Mouse (Mus musculus): ENCODE results near the gene Rrp1b. TPM values are rescaled to one million over a fixed set of nuclear protein-coding genes. Genes with fewer than 3 reads are reported as not detected.

Gene Rrp1b
- polyA plus RNA-seq, 1 experiment from 2014 or later = 51.7 TPM

DNA sequence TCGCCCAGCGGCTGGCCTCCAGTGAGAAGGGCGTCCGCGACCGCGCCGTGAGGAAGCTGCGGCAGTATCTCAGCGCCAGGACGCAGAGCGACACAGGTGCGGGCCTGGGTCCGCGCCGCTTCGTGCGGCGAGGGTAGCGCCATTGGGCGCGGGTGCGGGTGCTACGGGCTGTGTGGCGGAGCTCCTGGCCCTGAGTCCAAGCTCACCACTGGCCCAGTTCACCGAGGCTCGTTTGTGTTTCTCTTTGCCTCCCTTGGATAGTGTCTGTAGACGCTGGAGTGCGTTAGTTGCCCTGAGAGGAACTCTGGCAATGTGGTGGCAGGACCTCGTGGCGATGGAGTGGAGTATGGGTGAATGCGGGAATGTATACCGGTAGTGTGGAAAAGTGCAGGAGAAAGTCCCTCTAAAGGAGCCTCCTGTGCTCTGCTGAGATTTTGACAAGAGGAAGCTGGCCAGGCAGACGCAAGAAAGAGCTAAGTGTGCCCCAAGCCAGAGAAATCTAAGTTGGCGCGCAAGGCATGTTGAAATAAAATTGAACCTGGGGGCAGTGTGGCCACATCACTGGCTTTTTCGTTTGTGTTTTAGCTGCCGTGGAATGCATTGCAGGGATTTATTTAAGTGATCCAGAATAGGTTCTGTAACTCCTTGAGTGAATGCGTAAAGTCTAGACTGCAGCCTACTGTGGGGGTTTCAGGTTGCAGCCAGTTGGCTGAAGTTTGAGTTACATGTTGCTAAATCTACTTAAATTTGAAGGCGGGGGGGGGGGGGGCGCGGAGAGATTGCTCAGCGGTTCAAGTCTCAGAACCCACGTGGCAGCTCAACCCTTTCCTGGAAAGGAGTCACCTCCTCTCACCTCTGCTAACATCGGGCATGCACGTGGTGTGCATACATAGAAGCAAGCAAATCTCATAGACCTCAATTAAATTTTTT lies 874 bp downstream of the Rrp1b start:
- H3K9me3 ChIP-seq (replicated peaks) = no peaks in the 10 kb centered on the region
- H3K9ac ChIP-seq = peak overlapping the region; percentile 75
- peak overlapping the region; percentile 92 for H3K4me2 ChIP-seq
- peaks cover 13% of the 10 kb centered on the region for H3K36me3 ChIP-seq
- no peaks in the 10 kb centered on the region for H3K27me3 ChIP-seq (replicated peaks)
- H3K27ac ChIP-seq = peak overlapping the region; percentile 76
- under 1% methylated on average over 46 of the region's 46 CpGs for WGBS (ENCODE audit: insufficient replicate concordance)
- peak overlapping the region; percentile 87 for H3K4me3 ChIP-seq
- peaks cover 37% of the 10 kb centered on the region for H3K4me1 ChIP-seq
- ATAC-seq = peak; percentile 51

DNA sequence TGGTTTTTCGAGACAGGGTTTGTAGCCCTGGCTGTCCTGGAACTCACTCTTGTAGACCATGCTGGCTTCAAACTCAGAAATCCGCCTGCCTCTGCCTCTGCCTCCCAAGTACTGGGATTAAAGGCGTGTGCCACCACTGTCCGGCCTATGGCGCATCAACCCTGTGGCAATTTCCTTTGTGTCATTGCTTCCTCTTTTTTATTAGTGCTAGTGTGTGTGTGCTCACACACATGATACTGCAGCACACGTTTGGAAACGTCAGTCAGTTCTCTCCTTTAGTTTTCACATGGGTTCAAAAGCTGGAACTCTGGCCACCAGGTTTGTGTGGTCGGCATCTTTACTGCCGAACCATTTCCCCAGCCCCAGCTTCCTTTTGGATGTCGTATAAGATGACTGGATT lies 4.4 kb downstream of the Rrp1b start:
- Histone ChIP-seq H3K27ac (no peak overlapping the region), H3K9ac (no peak overlapping the region), H3K9me3 (replicated peaks) (no peaks in the 10 kb centered on the region), H3K4me1 (peaks cover 42% of the 10 kb centered on the region), H3K36me3 (peaks cover 20% of the 10 kb centered on the region), H3K4me2 (no peak overlapping the region), H3K27me3 (replicated peaks) (no peaks in the 10 kb centered on the region), H3K4me3 (no peak overlapping the region)
- ATAC-seq = no peak
- 55% methylated on average over 10 of the region's 10 CpGs for WGBS (ENCODE audit: insufficient replicate concordance)

DNA sequence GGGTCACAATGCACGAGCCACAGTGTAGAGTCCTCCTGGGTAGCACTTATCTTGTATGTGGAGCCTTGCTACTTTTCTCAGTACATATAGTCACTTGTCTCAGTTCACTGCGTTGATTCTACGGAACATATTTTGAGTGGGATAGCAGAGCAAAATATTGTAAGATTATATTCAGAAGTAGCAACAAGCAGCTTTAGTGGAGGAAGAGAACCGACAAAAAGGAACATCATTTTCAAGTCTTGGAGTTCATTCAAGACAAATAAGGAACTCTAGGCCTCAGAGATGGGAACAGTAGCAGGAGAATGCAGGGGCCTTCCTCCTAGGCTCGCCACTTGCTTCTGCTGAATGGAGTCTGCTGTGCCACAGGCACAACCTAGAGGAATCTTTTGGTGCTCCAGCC lies 10.6 kb downstream of the Rrp1b start:
- 74% methylated on average over 5 of the region's 5 CpGs for WGBS (ENCODE audit: insufficient replicate concordance)
- no peak overlapping the region for H3K9ac ChIP-seq

DNA sequence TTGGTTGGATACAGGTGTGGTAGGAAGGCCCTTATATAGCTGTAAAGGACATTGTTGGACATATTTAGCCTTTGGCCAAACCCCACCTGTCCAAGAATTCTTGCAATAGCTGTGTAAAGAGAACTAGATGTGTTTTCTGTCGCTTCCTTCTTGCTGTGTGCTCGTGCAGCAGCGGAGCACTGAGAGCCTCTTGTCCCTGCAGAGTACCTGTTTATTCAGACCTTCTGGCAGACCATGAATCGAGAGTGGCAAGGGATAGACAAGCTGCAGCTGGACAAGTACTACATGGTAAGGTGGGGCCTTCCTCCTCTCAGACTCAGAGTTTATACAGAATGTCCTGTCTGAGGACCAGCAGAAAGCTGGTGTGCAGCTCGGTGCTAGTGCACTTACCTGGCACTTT lies 12.5 kb downstream of the Rrp1b start:
- Histone ChIP-seq H3K9ac (no peak overlapping the region), H3K4me2 (no peak overlapping the region), H3K4me3 (no peak overlapping the region), H3K27me3 (replicated peaks) (no peaks in the 10 kb centered on the region), H3K36me3 (peaks cover 85% of the 10 kb centered on the region), H3K4me1 (peaks cover 3% of the 10 kb centered on the region; the same call in 1 of the 2 replicates), H3K27ac (no peak overlapping the region), H3K9me3 (replicated peaks) (no peaks in the 10 kb centered on the region)
- ATAC-seq = no peak
- WGBS (ENCODE audit: insufficient replicate concordance) = 86% methylated on average over 5 of the region's 5 CpGs

More for the DNA sequence above, 10.6 kb downstream of the Rrp1b start:
- Histone ChIP-seq H3K27ac (no peak overlapping the region), H3K4me3 (no peak overlapping the region), H3K27me3 (replicated peaks) (no peaks in the 10 kb centered on the region), H3K4me1 (peaks cover 10% of the 10 kb centered on the region; the same call in 1 of the 2 replicates), H3K36me3 (peaks cover 69% of the 10 kb centered on the region), H3K4me2 (no peak overlapping the region), H3K9me3 (replicated peaks) (no peaks in the 10 kb centered on the region)
- ATAC-seq = no peak

DNA sequence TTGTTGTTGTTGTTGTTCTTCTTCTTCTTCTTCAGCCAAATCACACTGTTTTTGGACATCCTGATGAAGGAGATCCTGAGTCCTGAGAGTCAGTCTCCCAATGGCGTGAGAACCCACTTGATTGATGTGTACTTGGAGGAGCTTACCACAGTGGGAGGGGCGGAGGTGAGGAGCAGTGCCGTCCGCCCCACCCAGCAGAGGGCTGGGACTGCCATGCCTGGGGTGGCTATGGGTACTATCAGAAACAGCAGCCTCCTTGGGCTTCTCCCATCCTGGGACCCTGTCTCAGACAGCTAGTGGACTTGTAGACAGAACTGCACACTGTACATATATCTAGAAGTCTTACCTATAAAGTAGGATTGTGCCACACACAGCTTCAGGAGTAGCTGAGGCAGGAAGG lies 14.0 kb downstream of the Rrp1b start:
- no peak overlapping the region for H3K9ac ChIP-seq
- peaks cover 97% of the 10 kb centered on the region for H3K36me3 ChIP-seq
- 58% methylated on average over 4 of the region's 4 CpGs for WGBS (ENCODE audit: insufficient replicate concordance)
- no peaks in the 10 kb centered on the region for H3K27me3 ChIP-seq (replicated peaks)
- ATAC-seq = peak; percentile 55; the same call in 1 of the 2 replicates
- no peak overlapping the region for H3K4me3 ChIP-seq
- H3K27ac ChIP-seq = no peak overlapping the region
- no peak overlapping the region for H3K4me2 ChIP-seq
- H3K9me3 ChIP-seq (replicated peaks) = no peaks in the 10 kb centered on the region
- peaks cover 3% of the 10 kb centered on the region; the same call in 1 of the 2 replicates for H3K4me1 ChIP-seq

DNA sequence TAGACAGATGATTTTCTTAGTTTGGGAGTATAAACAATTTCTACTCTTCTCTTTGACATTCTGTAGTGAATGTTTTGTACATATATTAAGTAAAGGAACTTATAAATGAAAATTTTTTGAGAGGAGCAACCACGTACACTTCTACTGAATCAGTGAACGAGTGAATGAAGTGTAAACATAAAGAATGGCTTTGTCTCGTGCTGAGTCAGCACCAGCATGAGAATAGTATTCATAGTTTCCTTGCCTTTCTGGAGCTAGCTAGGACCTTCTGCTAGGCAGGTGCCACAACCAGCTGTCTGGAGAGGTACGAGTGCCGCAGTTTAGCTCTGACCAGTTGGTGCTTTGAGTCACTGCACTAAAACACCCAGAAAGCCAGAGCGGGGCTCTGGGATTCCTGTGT lies 14.7 kb downstream of the Rrp1b start:
- Histone ChIP-seq H3K9ac (no peak overlapping the region), H3K4me1 (peaks cover 3% of the 10 kb centered on the region; the same call in 1 of the 2 replicates), H3K4me3 (no peak overlapping the region), H3K27ac (no peak overlapping the region), H3K27me3 (replicated peaks) (no peaks in the 10 kb centered on the region), H3K9me3 (replicated peaks) (no peaks in the 10 kb centered on the region), H3K4me2 (no peak overlapping the region), H3K36me3 (peaks cover 100% of the 10 kb centered on the region)
- 76% methylated on average over 6 of the region's 6 CpGs for WGBS (ENCODE audit: insufficient replicate concordance)
- ATAC-seq = no peak

DNA sequence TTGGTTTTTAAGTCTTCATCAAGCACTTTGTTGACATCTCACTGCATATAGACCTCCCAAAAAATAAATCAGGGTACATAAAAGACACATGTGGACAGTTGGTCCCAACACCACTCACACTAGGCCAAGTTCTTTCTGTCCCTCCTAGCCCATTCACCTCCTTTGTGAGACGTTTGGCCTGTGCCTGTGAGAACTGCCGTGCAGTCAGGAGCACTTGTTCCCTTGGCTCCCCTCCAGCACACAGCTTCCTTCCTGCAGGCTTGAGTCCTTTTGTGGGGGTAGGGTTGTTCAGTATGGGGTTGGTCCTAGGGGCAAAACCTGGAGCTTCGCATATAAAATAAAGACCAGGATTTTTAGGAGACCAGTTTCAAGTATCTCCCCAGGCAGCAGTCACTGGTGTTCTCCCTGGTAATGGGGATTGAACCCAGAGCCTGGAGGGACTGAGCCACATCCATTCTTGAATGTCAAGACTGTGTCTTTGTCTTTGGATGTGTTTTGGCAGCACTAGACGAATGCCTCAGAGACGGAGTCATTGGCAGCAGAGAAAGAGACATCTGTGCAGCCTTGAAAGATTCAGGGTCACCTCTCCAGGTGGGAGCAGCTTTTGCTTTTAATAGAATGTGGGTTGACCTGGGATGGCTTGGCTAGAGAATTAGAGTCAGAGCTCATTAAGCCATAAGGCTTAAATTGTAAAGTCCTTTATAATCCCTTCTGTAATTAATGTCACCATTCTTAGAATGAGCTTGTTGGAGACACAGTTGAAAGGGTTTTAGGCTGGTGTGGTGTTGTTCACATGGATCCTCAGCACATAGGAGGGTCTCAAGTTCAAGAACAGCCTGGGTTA lies 16.6 kb downstream of the Rrp1b start:
- Histone ChIP-seq H3K4me1 (peaks cover 3% of the 10 kb centered on the region; the same call in 1 of the 2 replicates), H3K27me3 (replicated peaks) (no peaks in the 10 kb centered on the region), H3K9ac (no peak overlapping the region), H3K27ac (no peak overlapping the region), H3K4me3 (no peak overlapping the region), H3K9me3 (replicated peaks) (no peaks in the 10 kb centered on the region), H3K4me2 (no peak overlapping the region), H3K36me3 (peaks cover 100% of the 10 kb centered on the region)
- ATAC-seq = no peak
- WGBS (ENCODE audit: insufficient replicate concordance) = 72% methylated on average over 5 of the region's 5 CpGs

DNA sequence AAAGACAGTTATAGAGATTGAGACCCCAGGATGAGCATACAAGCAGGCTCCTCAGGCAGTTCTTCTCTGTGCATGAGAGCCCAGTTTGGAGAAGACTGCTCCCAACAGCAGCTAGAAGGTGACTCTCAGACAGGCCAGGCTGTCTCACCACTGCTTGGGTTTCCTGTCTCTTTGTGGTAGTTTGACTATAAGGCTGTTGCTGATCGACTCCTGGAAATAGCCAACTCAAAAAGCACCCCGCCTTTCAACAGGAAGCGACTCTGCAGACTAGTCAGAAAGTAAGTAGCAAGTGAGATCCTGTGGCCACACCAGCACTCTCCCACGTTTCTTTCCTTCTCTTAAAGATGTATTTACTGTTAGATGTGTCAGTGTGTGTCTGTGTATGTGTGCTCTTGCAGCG lies 17.8 kb downstream of the Rrp1b start:
- no peak for ATAC-seq

DNA sequence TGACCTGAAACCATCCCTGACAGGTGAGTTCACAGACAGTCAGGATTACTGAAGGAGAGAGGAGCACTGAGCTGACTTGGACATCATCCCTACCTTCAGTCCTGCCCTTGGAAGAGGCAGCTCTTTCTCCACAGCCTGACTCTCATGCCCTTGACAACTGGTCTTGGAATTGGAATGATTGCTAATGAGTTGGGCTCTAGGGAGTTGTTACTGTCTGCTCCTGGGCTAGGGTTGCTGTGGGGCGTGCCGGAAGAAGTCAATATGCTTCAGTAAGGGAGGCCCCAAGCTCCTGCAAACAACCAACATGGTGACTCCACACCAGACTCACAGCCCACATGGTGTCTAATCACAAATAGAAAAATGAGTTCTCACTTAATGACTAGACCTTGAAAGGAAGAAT lies 21.9 kb downstream of the Rrp1b start:
- no peak overlapping the region for H3K4me3 ChIP-seq
- no peak overlapping the region for H3K9ac ChIP-seq
- no peaks in the 10 kb centered on the region for H3K9me3 ChIP-seq (replicated peaks)
- no peaks in the 10 kb centered on the region for H3K27me3 ChIP-seq (replicated peaks)
- H3K36me3 ChIP-seq = peaks cover 93% of the 10 kb centered on the region
- H3K4me2 ChIP-seq = no peak overlapping the region
- WGBS (ENCODE audit: insufficient replicate concordance) = 94% methylated on average over 2 of the region's 2 CpGs
- H3K27ac ChIP-seq = no peak overlapping the region
- H3K4me1 ChIP-seq = no peaks in the 10 kb centered on the region
- no peak for ATAC-seq

More for the DNA sequence above, 17.8 kb downstream of the Rrp1b start:
- peaks cover 100% of the 10 kb centered on the region for H3K36me3 ChIP-seq
- H3K4me2 ChIP-seq = no peak overlapping the region
- H3K9ac ChIP-seq = no peak overlapping the region
- H3K27me3 ChIP-seq (replicated peaks) = no peaks in the 10 kb centered on the region
- no peak overlapping the region for H3K4me3 ChIP-seq
- WGBS (ENCODE audit: insufficient replicate concordance) = 78% methylated on average over 5 of the region's 5 CpGs
- peaks cover 3% of the 10 kb centered on the region; the same call in 1 of the 2 replicates for H3K4me1 ChIP-seq
- H3K27ac ChIP-seq = no peak overlapping the region
- H3K9me3 ChIP-seq (replicated peaks) = no peaks in the 10 kb centered on the region

DNA sequence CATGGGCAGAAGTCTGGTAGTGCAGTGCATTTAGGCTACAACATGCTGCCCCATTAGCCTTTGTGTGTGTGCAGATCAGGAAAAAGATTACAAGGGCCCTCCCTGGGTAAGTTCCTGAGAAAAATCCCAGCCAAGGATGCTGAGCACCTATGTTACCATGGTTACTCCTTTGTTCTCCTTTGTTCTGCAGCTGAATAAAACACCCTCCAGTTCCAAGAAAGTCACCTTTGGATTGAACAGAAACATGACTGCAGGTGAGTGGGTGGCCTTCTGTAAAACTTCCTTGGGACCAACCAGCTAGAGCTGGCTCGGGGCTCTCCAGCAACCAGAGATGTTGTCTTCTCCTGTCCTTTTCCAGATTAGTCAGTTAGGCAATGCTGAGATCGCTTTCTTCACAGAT lies 23.2 kb downstream of the Rrp1b start:
- Histone ChIP-seq H3K4me3 (no peak overlapping the region), H3K9me3 (replicated peaks) (no peaks in the 10 kb centered on the region), H3K27me3 (replicated peaks) (no peaks in the 10 kb centered on the region), H3K27ac (no peak overlapping the region), H3K36me3 (peaks cover 85% of the 10 kb centered on the region), H3K9ac (no peak overlapping the region), H3K4me1 (no peaks in the 10 kb centered on the region), H3K4me2 (no peak overlapping the region)
- 76% methylated on average over 2 of the region's 2 CpGs for WGBS (ENCODE audit: insufficient replicate concordance)
- ATAC-seq = no peak

DNA sequence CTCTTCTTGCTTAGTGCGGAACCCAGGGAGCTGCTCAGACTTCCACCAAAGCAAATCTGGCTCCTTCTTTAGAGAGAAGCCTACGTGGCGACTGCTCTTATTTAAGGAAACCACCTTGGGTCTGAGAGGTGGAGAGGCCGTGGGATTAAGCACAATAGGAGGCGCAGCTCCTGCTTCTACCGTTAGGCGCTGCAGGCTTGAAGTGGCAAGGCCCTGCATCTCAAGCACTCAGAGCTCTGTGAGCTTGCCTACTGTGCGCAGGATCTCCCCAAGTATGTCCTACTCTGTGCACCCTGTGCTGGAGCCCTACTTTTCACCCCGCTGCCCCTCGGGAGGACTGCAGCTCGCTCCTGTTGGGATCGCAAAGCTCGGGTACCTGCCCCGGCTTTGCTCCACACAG lies 25.3 kb downstream of the Rrp1b start:
- H3K4me3 ChIP-seq = no peak overlapping the region
- no peaks in the 10 kb centered on the region for H3K27me3 ChIP-seq (replicated peaks)
- no peaks in the 10 kb centered on the region for H3K4me1 ChIP-seq
- ATAC-seq = no peak
- H3K27ac ChIP-seq = no peak overlapping the region
- WGBS (ENCODE audit: insufficient replicate concordance) = 86% methylated on average over 14 of the region's 14 CpGs
- no peak overlapping the region for H3K4me2 ChIP-seq
- no peak overlapping the region for H3K9ac ChIP-seq
- H3K9me3 ChIP-seq (replicated peaks) = no peaks in the 10 kb centered on the region
- peaks cover 63% of the 10 kb centered on the region for H3K36me3 ChIP-seq

DNA sequence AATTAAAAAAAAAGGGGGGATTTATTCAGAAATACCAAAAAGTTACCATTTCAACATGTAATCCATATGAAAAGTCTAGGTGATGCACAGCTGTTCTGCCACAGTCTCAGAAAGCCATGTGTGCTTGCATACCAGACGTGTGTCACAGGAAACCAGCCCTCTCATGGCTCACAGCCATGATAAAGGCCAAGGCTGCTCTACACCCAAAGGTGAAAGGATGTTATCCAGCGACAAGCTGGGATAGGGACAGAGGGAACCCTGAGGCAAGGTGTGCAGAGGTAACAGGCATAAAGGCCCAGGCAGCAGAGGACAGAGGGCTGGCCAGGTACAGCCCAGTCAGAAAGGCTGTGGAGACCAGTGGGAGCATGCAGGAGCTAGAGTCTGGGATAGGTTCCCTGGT lies 27.8 kb downstream of the Rrp1b start:
- H3K9ac ChIP-seq = no peak overlapping the region
- H3K4me1 ChIP-seq = peaks cover 4% of the 10 kb centered on the region
- no peak overlapping the region for H3K4me3 ChIP-seq
- H3K36me3 ChIP-seq = peaks cover 39% of the 10 kb centered on the region
- no peaks in the 10 kb centered on the region for H3K27me3 ChIP-seq (replicated peaks)
- H3K4me2 ChIP-seq = no peak overlapping the region
- 57% methylated on average over 2 of the region's 2 CpGs for WGBS (ENCODE audit: insufficient replicate concordance)
- H3K9me3 ChIP-seq (replicated peaks) = no peaks in the 10 kb centered on the region
- no peak for ATAC-seq
- no peak overlapping the region for H3K27ac ChIP-seq
